Mouse (Mus musculus): Measurements from ENCODE around the gene Med11. TPM values are rescaled to one million over a fixed set of nuclear protein-coding genes. Genes with fewer than 3 reads are reported as not detected.
A peak's percentile ranks its signal among the peaks of the same experiment; 100 is the strongest.

The Med11 gene
- polyA plus RNA-seq, 2 experiments: 32.4 to 47.4 TPM

GRCm38 (mm10) chr11:70432048-70432894 lies 19.4 kb upstream of the Med11 start, which contains the start of gene Arrb2:
TSS of gene Arrb2 (plus strand) at chr11:70432635.
- H3K9me3 ChIP-seq (ENCODE audit: control insufficient read depth, low read length): no peaks in the 10 kb centered on the region
- peak within 1 kb of the TSS; percentile 74 for H3K4me2 ChIP-seq (replicated peaks; ENCODE audit: low read depth, low read length, severe bottlenecking)
- TF ChIP-seq POLR2A (IDR thresholded peaks at IDR 0.05; ENCODE audit: borderline replicate concordance, extremely low read depth, insufficient read depth, insufficient read length): peak; percentile 52; the same call in 1 of the 2 replicates

GRCm38 (mm10) chr11:70432895-70433568 lies 18.7 kb upstream of the Med11 start:
- Histone ChIP-seq H3K9ac (ENCODE audit: low read depth, low read length, severe bottlenecking) (peak overlapping the region; percentile 87), H3K36me3 (ENCODE audit: control insufficient read depth, insufficient read depth, low read length) (peaks cover 24% of the 10 kb centered on the region), H3K27me3 (ENCODE audit: control insufficient read depth, insufficient read depth, low read length) (no peaks in the 10 kb centered on the region), H3K4me1 (ENCODE audit: control insufficient read depth, insufficient read depth, low read length) (peaks cover 17% of the 10 kb centered on the region), H3K4me3 (replicated peaks; ENCODE audit: low read length) (peak overlapping the region; percentile 79), H3K27ac (replicated peaks; ENCODE audit: low read depth, low read length) (peak overlapping the region; percentile 68), H3K4me2 (replicated peaks; ENCODE audit: low read depth, low read length, severe bottlenecking) (peak overlapping the region; percentile 74), H3K9me3 (ENCODE audit: control insufficient read depth, low read length) (no peaks in the 10 kb centered on the region)
- WGBS: 9% methylated on average over 15 of the region's 15 CpGs
- peak; percentile 12 for DNase-seq (ENCODE audit: low spot score)
- TF ChIP-seq POLR2A (IDR thresholded peaks at IDR 0.05; ENCODE audit: borderline replicate concordance, extremely low read depth, insufficient read depth, insufficient read length): no peak
- ATAC-seq (ENCODE audit: low FRiP score, low read depth): peak; percentile 2; the same call in 1 of the 2 replicates

More at GRCm38 (mm10) chr11:70432048-70432894, 19.4 kb upstream of the Med11 start, which contains the start of gene Arrb2:
- H3K27ac ChIP-seq (replicated peaks; ENCODE audit: low read depth, low read length): peak within 1 kb of the TSS; percentile 68
- H3K27me3 ChIP-seq (ENCODE audit: control insufficient read depth, insufficient read depth, low read length): no peaks in the 10 kb centered on the region
- DNase-seq (ENCODE audit: low spot score) (peak; percentile 97), ATAC-seq (ENCODE audit: low FRiP score, low read depth) (peak; percentile 96)
- peak within 1 kb of the TSS; percentile 79 for H3K4me3 ChIP-seq (replicated peaks; ENCODE audit: low read length)
- peaks cover 17% of the 10 kb centered on the region for H3K4me1 ChIP-seq (ENCODE audit: control insufficient read depth, insufficient read depth, low read length)
- H3K36me3 ChIP-seq (ENCODE audit: control insufficient read depth, insufficient read depth, low read length): peaks cover 16% of the 10 kb centered on the region
- WGBS: under 1% methylated on average over 61 of the region's 75 CpGs
- peak within 1 kb of the TSS; percentile 87 for H3K9ac ChIP-seq (ENCODE audit: low read depth, low read length, severe bottlenecking)

- Histone ChIP-seq H3K4me2 (replicated peaks; ENCODE audit: low read depth, low read length, severe bottlenecking) (peak overlapping the region; percentile 74), H3K27me3 (ENCODE audit: control insufficient read depth, insufficient read depth, low read length) (no peaks in the 10 kb centered on the region), H3K27ac (replicated peaks; ENCODE audit: low read depth, low read length) (no peak overlapping the region), H3K4me3 (replicated peaks; ENCODE audit: low read length) (peak overlapping the region; percentile 79), H3K9ac (ENCODE audit: low read depth, low read length, severe bottlenecking) (no peak overlapping the region; the same call in 1 of the 2 replicates), H3K4me1 (ENCODE audit: control insufficient read depth, insufficient read depth, low read length) (peaks cover 17% of the 10 kb centered on the region), H3K36me3 (ENCODE audit: control insufficient read depth, insufficient read depth, low read length) (peaks cover 29% of the 10 kb centered on the region), H3K9me3 (ENCODE audit: control insufficient read depth, low read length) (no peaks in the 10 kb centered on the region)
- TF ChIP-seq POLR2A (IDR thresholded peaks at IDR 0.05; ENCODE audit: borderline replicate concordance, extremely low read depth, insufficient read depth, insufficient read length): no peak
- 83% methylated on average over 1 of the region's 1 CpGs for WGBS
- DNase-seq (ENCODE audit: low spot score): no peak
- no peak for ATAC-seq (ENCODE audit: low FRiP score, low read depth)
Measured at GRCm38 (mm10) chr11:70433569-70433943, 18.2 kb upstream of the Med11 start.

DNA sequence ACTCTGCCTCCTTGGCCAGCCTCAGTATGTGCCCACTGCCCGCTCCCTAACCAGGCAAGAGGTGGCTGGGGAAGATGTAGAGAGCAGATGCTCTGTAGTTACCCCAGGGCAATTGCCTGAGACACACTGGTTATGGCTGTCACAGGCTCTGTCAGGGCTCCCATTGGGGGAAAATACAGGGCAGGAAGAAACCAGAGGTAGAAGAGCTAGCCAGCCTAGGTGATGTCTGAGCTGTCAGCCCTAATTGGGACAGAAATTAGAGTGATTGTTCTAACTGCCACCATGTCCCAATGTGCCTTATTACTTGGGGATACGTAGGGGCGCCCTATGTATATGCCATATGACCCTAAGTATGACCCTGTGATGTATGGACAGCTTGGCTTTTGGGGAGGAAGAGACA lies 17.8 kb upstream of the Med11 start:
- peaks cover 33% of the 10 kb centered on the region for H3K36me3 ChIP-seq (ENCODE audit: control insufficient read depth, insufficient read depth, low read length)
- 97% methylated on average over 3 of the region's 3 CpGs for WGBS
- H3K4me1 ChIP-seq (ENCODE audit: control insufficient read depth, insufficient read depth, low read length): peaks cover 17% of the 10 kb centered on the region
- ATAC-seq (ENCODE audit: low FRiP score, low read depth) (no peak), DNase-seq (ENCODE audit: low spot score) (no peak)
- H3K4me3 ChIP-seq (replicated peaks; ENCODE audit: low read length): no peak overlapping the region
- H3K27me3 ChIP-seq (ENCODE audit: control insufficient read depth, insufficient read depth, low read length): no peaks in the 10 kb centered on the region
- no peak overlapping the region for H3K27ac ChIP-seq (replicated peaks; ENCODE audit: low read depth, low read length)
- H3K4me2 ChIP-seq (replicated peaks; ENCODE audit: low read depth, low read length, severe bottlenecking): peak overlapping the region; percentile 74
- no peak for TF ChIP-seq POLR2A (IDR thresholded peaks at IDR 0.05; ENCODE audit: borderline replicate concordance, extremely low read depth, insufficient read depth, insufficient read length)
- H3K9me3 ChIP-seq (ENCODE audit: control insufficient read depth, low read length): no peaks in the 10 kb centered on the region
- no peak overlapping the region for H3K9ac ChIP-seq (ENCODE audit: low read depth, low read length, severe bottlenecking)

DNA sequence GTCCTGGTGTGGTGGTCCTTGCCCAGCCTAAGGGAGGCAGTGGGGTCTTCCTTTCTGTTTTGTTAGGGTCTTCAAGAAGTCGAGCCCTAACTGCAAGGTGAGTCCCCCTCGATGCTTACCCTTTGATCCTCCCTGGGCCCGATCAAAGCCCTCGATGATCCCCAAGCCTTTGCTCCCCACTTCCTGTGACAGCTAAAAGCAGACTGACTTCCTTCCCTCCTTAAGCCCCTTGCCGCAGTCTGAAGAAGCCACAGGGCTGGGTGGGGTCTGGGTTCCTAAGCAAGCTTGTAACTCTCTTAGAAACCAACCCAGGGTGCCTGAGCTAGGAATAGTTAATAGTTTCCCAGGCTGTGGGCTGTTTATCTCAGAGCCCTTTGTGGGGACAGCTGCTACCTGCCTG lies 16.2 kb upstream of the Med11 start:
- TF ChIP-seq POLR2A (IDR thresholded peaks at IDR 0.05; ENCODE audit: borderline replicate concordance, extremely low read depth, insufficient read depth, insufficient read length): no peak
- no peak overlapping the region for H3K27ac ChIP-seq (replicated peaks; ENCODE audit: low read depth, low read length)
- no peak for DNase-seq (ENCODE audit: low spot score)
- 54% methylated on average over 4 of the region's 5 CpGs for WGBS
- no peaks in the 10 kb centered on the region for H3K9me3 ChIP-seq (ENCODE audit: control insufficient read depth, low read length)
- H3K9ac ChIP-seq (ENCODE audit: low read depth, low read length, severe bottlenecking): peak overlapping the region; percentile 16; the same call in 1 of the 2 replicates
- no peak overlapping the region for H3K4me2 ChIP-seq (replicated peaks; ENCODE audit: low read depth, low read length, severe bottlenecking)
- no peaks in the 10 kb centered on the region for H3K27me3 ChIP-seq (ENCODE audit: control insufficient read depth, insufficient read depth, low read length)
- peaks cover 48% of the 10 kb centered on the region for H3K36me3 ChIP-seq (ENCODE audit: control insufficient read depth, insufficient read depth, low read length)
- no peak for ATAC-seq (ENCODE audit: low FRiP score, low read depth)
- peaks cover 17% of the 10 kb centered on the region for H3K4me1 ChIP-seq (ENCODE audit: control insufficient read depth, insufficient read depth, low read length)
- no peak overlapping the region for H3K4me3 ChIP-seq (replicated peaks; ENCODE audit: low read length)

Data from limb, embryonic 14.5 days (tissue).